Mouse (Mus musculus) midbrain, embryonic 11.5 days (tissue): ENCODE measurements around the gene Sgk2. TPM values are rescaled to one million over a fixed set of nuclear protein-coding genes. Genes with fewer than 3 reads are reported as not detected.
"Not testable (repeated sequence)": the region's sequence is repeated elsewhere in the genome, so short reads cannot be mapped to it uniquely, and the experiment has no call there.

ENCODE experiments used
- ATAC-seq: fragments of 200-750 bp; cut with Nextera tagmentation; 2 replicates; pipeline ENCODE4 v1.8.0; 2017; ENCODE audit warnings: moderate TSS enrichment, moderate library complexity; ENCODE audit not compliant: low FRiP score
- DNase-seq: peaks from one replicate; pipeline ENCODE4 v3.0.0; 2015; ENCODE audit warnings: low spot score; ENCODE audit errors: missing footprints
- H3K27ac ChIP-seq: fragments of 300-500 bp; sonication (generic); 2 replicates; pipeline ENCODE4 v1.5.1; 2014; ENCODE audit warnings: low read depth, low read length
- H3K27me3 ChIP-seq: fragments of 300-500 bp; sonication (generic); 2 replicates; pipeline ENCODE4 v1.6.1; 2014; ENCODE audit warnings: mild to moderate bottlenecking, low read length, moderate library complexity, mixed read lengths; ENCODE audit not compliant: control insufficient read depth, insufficient read depth
- H3K36me3 ChIP-seq: fragments of 300-500 bp; sonication (generic); 2 replicates; pipeline ENCODE4 v1.6.1; 2014; ENCODE audit warnings: mild to moderate bottlenecking, low read length, moderate library complexity, mixed read lengths; ENCODE audit not compliant: control insufficient read depth, insufficient read depth
- H3K4me1 ChIP-seq: fragments of 300-500 bp; sonication (generic); 2 replicates; pipeline ENCODE4 v1.6.1; 2014; ENCODE audit warnings: low read length; ENCODE audit not compliant: control insufficient read depth, insufficient read depth
- H3K4me2 ChIP-seq: fragments of 300-500 bp; sonication (generic); 2 replicates; pipeline ENCODE4 v1.6.1; 2014; ENCODE audit warnings: mild to moderate bottlenecking, moderate library complexity
- H3K4me3 ChIP-seq: fragments of 300-500 bp; sonication (generic); 2 replicates; pipeline ENCODE4 v1.5.1; 2014; ENCODE audit warnings: low read depth, low read length
- H3K9ac ChIP-seq: fragments of 300-500 bp; sonication (generic); 2 replicates; pipeline ENCODE4 v1.6.1; 2014; ENCODE audit warnings: low read length
- H3K9me3 ChIP-seq: fragments of 300-500 bp; sonication (generic); 2 replicates; pipeline ENCODE4 v1.6.1; 2016; ENCODE audit warnings: low read length; ENCODE audit not compliant: control insufficient read depth
- WGBS: fragments of 180-500 bp; shearing (Covaris S2); extraction: QIAGEN DNeasy Blood & Tissue Kit; methylation state at CpG from one replicate; pipeline ENCODE4 v1.1.7; 2014; 5-methylcytosine and 5-hydroxymethylcytosine counted together
- polyA plus RNA-seq: library from polyadenylated mRNA; unstranded; fragments of >200 nt; fragmentation: Nextera tagmentation; extraction: Ambion mirVana; gene quantifications from 2 replicates; pipeline ENCODE4 v1.2.1, GENCODE M21; 2014

Sgk2 gene
- polyA plus RNA-seq, 1 experiment from 2014 or later: not detected

- no peak overlapping the region for H3K27ac ChIP-seq
- no peak overlapping the region for H3K4me3 ChIP-seq
- H3K36me3 ChIP-seq: peaks cover 6% of the 10 kb centered on the region; the same call in 1 of the 2 replicates
- WGBS: 91% methylated on average over 2 of the region's 2 CpGs
- ATAC-seq (no peak), DNase-seq (peak; percentile 41)
- 0 out of 2 replicates have a peak, but pooled peaks cover 2% of the 10 kb centered on the region for H3K4me1 ChIP-seq
- no peaks in the 10 kb centered on the region for H3K9me3 ChIP-seq
- H3K27me3 ChIP-seq: no peaks in the 10 kb centered on the region
- no peak overlapping the region for H3K9ac ChIP-seq
- no peak overlapping the region for H3K4me2 ChIP-seq
Measured at GRCm38 (mm10) chr2:163049116-163049515, 62.0 kb downstream of the Sgk2 start.

- 81% methylated on average over 1 of the region's 1 CpGs for WGBS
- Histone ChIP-seq H3K27ac (no peak overlapping the region), H3K4me1 (peaks cover 15% of the 10 kb centered on the region), H3K27me3 (no peaks in the 10 kb centered on the region), H3K36me3 (peaks cover 3% of the 10 kb centered on the region; the same call in 1 of the 2 replicates), H3K4me2 (no peak overlapping the region), H3K4me3 (no peak overlapping the region), H3K9ac (no peak overlapping the region), H3K9me3 (no peaks in the 10 kb centered on the region)
- DNase-seq (peak; percentile 66), ATAC-seq (no peak)
Measured at GRCm38 (mm10) chr2:163051691-163052090, 64.6 kb downstream of the Sgk2 start.

- WGBS: 32% methylated on average over 4 of the region's 4 CpGs
- H3K4me3 ChIP-seq: no peak overlapping the region
- H3K27me3 ChIP-seq: no peaks in the 10 kb centered on the region
- ATAC-seq (no peak), DNase-seq (peak; percentile 75)
- H3K9ac ChIP-seq: no peak overlapping the region
- no peak overlapping the region for H3K4me2 ChIP-seq
- peaks cover 15% of the 10 kb centered on the region for H3K4me1 ChIP-seq
- no peak overlapping the region for H3K27ac ChIP-seq
- peaks cover 2% of the 10 kb centered on the region; the same call in 1 of the 2 replicates for H3K36me3 ChIP-seq
- H3K9me3 ChIP-seq: no peaks in the 10 kb centered on the region
Measured at GRCm38 (mm10) chr2:163052101-163052500, 65.0 kb downstream of the Sgk2 start.

GRCm38 (mm10) chr2:163052826-163053225, 65.7 kb downstream of the Sgk2 start:
- ATAC-seq: no peak
- no peak overlapping the region for H3K4me3 ChIP-seq
- WGBS: 67% methylated on average over 4 of the region's 4 CpGs

GRCm38 (mm10) chr2:163054335-163054840, 67.3 kb downstream of the Sgk2 start, which contains the start of gene Mybl2:
Gene Mybl2, plus strand, starts transcription at chr2:163054687.
- Histone ChIP-seq H3K9ac (peak within 1 kb of the TSS; percentile 80), H3K9me3 (no peaks in the 10 kb centered on the region), H3K4me3 (peak within 1 kb of the TSS; percentile 71), H3K4me1 (peaks cover 15% of the 10 kb centered on the region), H3K27me3 (no peaks in the 10 kb centered on the region), H3K27ac (peak within 1 kb of the TSS; percentile 37; the same call in 1 of the 2 replicates), H3K36me3 (no peaks in the 10 kb centered on the region), H3K4me2 (peak within 1 kb of the TSS; percentile 95)
- ATAC-seq (peak; percentile 100), DNase-seq (peak; percentile 99)
- WGBS: under 1% methylated on average over 48 of the region's 48 CpGs

More at GRCm38 (mm10) chr2:163052826-163053225, 65.7 kb downstream of the Sgk2 start:
- Histone ChIP-seq H3K36me3 (no peaks in the 10 kb centered on the region), H3K4me2 (no peak overlapping the region), H3K27me3 (no peaks in the 10 kb centered on the region), H3K27ac (no peak overlapping the region), H3K9ac (no peak overlapping the region), H3K4me1 (peaks cover 15% of the 10 kb centered on the region), H3K9me3 (no peaks in the 10 kb centered on the region)
- peak; percentile 66 for DNase-seq

- WGBS: under 1% methylated on average over 38 of the region's 38 CpGs
- no peak overlapping the region; the same call in 1 of the 2 replicates for H3K27ac ChIP-seq
Measured at GRCm38 (mm10) chr2:163054891-163055494, 67.9 kb downstream of the Sgk2 start.

GRCm38 (mm10) chr2:163055715-163056114, 68.6 kb downstream of the Sgk2 start:
- no peaks in the 10 kb centered on the region for H3K9me3 ChIP-seq
- peaks cover 15% of the 10 kb centered on the region for H3K4me1 ChIP-seq
- H3K9ac ChIP-seq: peak overlapping the region; percentile 80
- H3K36me3 ChIP-seq: no peaks in the 10 kb centered on the region
- H3K4me3 ChIP-seq: peak overlapping the region; percentile 71
- no peak overlapping the region for H3K27ac ChIP-seq
- ATAC-seq: no peak
- no peak for DNase-seq
- H3K27me3 ChIP-seq: no peaks in the 10 kb centered on the region
- WGBS: 26% methylated on average over 5 of the region's 5 CpGs
- peak overlapping the region; percentile 95 for H3K4me2 ChIP-seq

More at GRCm38 (mm10) chr2:163054891-163055494, 67.9 kb downstream of the Sgk2 start:
- peak; percentile 95 for DNase-seq
- Histone ChIP-seq H3K36me3 (no peaks in the 10 kb centered on the region), H3K9me3 (no peaks in the 10 kb centered on the region), H3K4me1 (peaks cover 15% of the 10 kb centered on the region), H3K4me2 (peak overlapping the region; percentile 95), H3K27me3 (no peaks in the 10 kb centered on the region), H3K4me3 (peak overlapping the region; percentile 71), H3K9ac (peak overlapping the region; percentile 80)
- peak; percentile 45 for ATAC-seq

GRCm38 (mm10) chr2:163056584-163056983, 69.5 kb downstream of the Sgk2 start:
- H3K36me3 ChIP-seq: no peaks in the 10 kb centered on the region
- no peaks in the 10 kb centered on the region for H3K9me3 ChIP-seq
- H3K4me1 ChIP-seq: peaks cover 15% of the 10 kb centered on the region
- H3K4me3 ChIP-seq: no peak overlapping the region
- no peak overlapping the region for H3K9ac ChIP-seq
- DNase-seq (peak; percentile 79), ATAC-seq (no peak)
- H3K27ac ChIP-seq: no peak overlapping the region
- H3K4me2 ChIP-seq: no peak overlapping the region
- no peaks in the 10 kb centered on the region for H3K27me3 ChIP-seq
- 84% methylated on average over 9 of the region's 9 CpGs for WGBS

- not testable (repeated sequence) for ATAC-seq, H3K9me3 ChIP-seq, H3K9ac ChIP-seq, H3K27me3 ChIP-seq, H3K4me2 ChIP-seq, H3K27ac ChIP-seq, H3K4me3 ChIP-seq, H3K36me3 ChIP-seq
- WGBS: 94% methylated on average over 6 of the region's 7 CpGs
- DNase-seq: peak; percentile 51
- peaks cover 13% of the 10 kb centered on the region for H3K4me1 ChIP-seq
Measured at GRCm38 (mm10) chr2:163058981-163059380, 71.9 kb downstream of the Sgk2 start.
